Mouse (Mus musculus) heart, embryonic 15.5 days (tissue): ENCODE measurements around the gene Stk40. TPM values are rescaled to one million over a fixed set of nuclear protein-coding genes. Genes with fewer than 3 reads are reported as not detected.
"Not testable (repeated sequence)": the region's sequence is repeated elsewhere in the genome, so short reads cannot be mapped to it uniquely, and the experiment has no call there.

ENCODE experiments used
- ATAC-seq: fragments of 200-750 bp; cut with Nextera tagmentation; replicated peaks from 2 replicates; pipeline ENCODE4 v1.8.0; 2017; ENCODE audit warnings: low read depth, moderate TSS enrichment; ENCODE audit not compliant: insufficient number of reproducible peaks, insufficient read depth, low FRiP score
- H3K27ac ChIP-seq: fragments of 300-500 bp; sonication (generic); 2 replicates; pipeline ENCODE4 v1.5.1; 2015; ENCODE audit warnings: mild to moderate bottlenecking, inconsistent platforms
- H3K27me3 ChIP-seq: fragments of 300-500 bp; sonication (generic); 2 replicates; pipeline ENCODE4 v1.6.1; 2015; ENCODE audit warnings: inconsistent platforms
- H3K36me3 ChIP-seq: fragments of 300-500 bp; sonication (generic); 2 replicates; pipeline ENCODE4 v1.6.1; 2015; ENCODE audit warnings: mild to moderate bottlenecking, inconsistent platforms
- H3K4me1 ChIP-seq: fragments of 300-500 bp; sonication (generic); replicated peaks from 2 replicates; pipeline ENCODE4 v1.6.1; 2015; ENCODE audit warnings: inconsistent platforms
- H3K4me2 ChIP-seq: fragments of 300-500 bp; sonication (generic); 2 replicates; pipeline ENCODE4 v1.6.1; 2015; ENCODE audit warnings: inconsistent platforms, mild to moderate bottlenecking, moderate library complexity
- H3K4me3 ChIP-seq: fragments of 300-500 bp; sonication (generic); 2 replicates; pipeline ENCODE4 v1.5.1; 2015; ENCODE audit warnings: mild to moderate bottlenecking, inconsistent platforms
- H3K9ac ChIP-seq: fragments of 300-500 bp; sonication (generic); 2 replicates; pipeline ENCODE4 v1.6.1; 2015; ENCODE audit warnings: mild to moderate bottlenecking, inconsistent platforms
- H3K9me3 ChIP-seq: fragments of 300-500 bp; sonication (generic); replicated peaks from 2 replicates; pipeline ENCODE4 v1.6.1; 2016; ENCODE audit warnings: inconsistent platforms
- WGBS: fragments of 180-500 bp; shearing (Covaris S2); methylation state at CpG from one replicate; pipeline ENCODE4 v1.1.7; 2015; ENCODE audit warnings: mixed read lengths; 5-methylcytosine and 5-hydroxymethylcytosine counted together
- polyA plus RNA-seq: library from polyadenylated mRNA; unstranded; fragments of >200 nt; fragmentation: Nextera tagmentation; extraction: Ambion mirVana; gene quantifications from 2 replicates; pipeline ENCODE4 v1.2.1, GENCODE M21; 2015

The Stk40 gene
- polyA plus RNA-seq, 1 experiment from 2014 or later = 20.6 TPM

DNA sequence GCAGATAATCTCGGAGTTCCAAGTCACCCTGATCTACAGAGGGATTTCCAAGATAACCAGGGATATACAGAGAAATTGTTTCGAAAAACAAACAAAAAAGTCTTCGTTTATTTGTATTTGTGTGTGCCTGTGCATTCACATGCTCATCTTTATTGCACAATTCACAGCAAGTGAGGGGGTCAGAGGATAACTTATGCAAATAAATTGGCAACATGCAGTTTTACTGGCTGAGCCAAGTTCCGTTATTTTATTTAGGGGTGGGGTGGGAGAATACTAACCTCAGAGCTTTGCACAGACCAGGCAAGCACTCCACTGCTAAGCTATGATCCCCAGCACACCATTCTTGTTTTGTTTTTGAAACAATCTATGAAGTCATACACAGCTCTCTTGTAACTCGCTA lies 70.0 kb downstream of the Stk40 start:
- H3K27ac ChIP-seq = no peak overlapping the region
- 91% methylated on average over 5 of the region's 5 CpGs for WGBS
- H3K4me3 ChIP-seq = no peak overlapping the region
- no peaks in the 10 kb centered on the region for H3K4me1 ChIP-seq
- H3K9ac ChIP-seq = no peak overlapping the region
- H3K27me3 ChIP-seq = no peaks in the 10 kb centered on the region
- H3K4me2 ChIP-seq = no peak overlapping the region
- peaks cover 88% of the 10 kb centered on the region for H3K36me3 ChIP-seq
- no peaks in the 10 kb centered on the region for H3K9me3 ChIP-seq
- no peak for ATAC-seq

DNA sequence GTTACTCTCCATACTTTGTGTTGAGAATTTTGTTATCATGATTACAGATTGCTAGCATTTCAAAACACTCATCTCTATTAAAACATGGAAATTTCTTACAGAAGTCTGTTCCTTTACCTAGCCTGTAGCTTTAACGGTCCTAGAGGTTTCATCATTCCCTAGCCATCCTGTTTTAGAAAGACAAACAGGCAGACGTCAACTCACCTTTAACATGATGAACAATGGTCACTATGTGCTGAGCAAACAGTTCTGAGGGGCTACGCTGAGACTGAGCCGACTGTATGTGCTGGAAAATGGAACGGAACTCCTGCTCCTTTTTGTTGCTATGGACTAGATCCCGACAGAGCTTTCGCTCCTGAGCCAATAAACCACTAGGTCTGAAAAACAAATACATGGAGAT lies 72.2 kb downstream of the Stk40 start:
- H3K9ac ChIP-seq, H3K4me1 ChIP-seq, H3K27me3 ChIP-seq, H3K27ac ChIP-seq, H3K4me3 ChIP-seq, H3K9me3 ChIP-seq, ATAC-seq, H3K4me2 ChIP-seq: not testable (repeated sequence)
- WGBS = 86% methylated on average over 7 of the region's 7 CpGs
- H3K36me3 ChIP-seq = peaks cover 90% of the 10 kb centered on the region

DNA sequence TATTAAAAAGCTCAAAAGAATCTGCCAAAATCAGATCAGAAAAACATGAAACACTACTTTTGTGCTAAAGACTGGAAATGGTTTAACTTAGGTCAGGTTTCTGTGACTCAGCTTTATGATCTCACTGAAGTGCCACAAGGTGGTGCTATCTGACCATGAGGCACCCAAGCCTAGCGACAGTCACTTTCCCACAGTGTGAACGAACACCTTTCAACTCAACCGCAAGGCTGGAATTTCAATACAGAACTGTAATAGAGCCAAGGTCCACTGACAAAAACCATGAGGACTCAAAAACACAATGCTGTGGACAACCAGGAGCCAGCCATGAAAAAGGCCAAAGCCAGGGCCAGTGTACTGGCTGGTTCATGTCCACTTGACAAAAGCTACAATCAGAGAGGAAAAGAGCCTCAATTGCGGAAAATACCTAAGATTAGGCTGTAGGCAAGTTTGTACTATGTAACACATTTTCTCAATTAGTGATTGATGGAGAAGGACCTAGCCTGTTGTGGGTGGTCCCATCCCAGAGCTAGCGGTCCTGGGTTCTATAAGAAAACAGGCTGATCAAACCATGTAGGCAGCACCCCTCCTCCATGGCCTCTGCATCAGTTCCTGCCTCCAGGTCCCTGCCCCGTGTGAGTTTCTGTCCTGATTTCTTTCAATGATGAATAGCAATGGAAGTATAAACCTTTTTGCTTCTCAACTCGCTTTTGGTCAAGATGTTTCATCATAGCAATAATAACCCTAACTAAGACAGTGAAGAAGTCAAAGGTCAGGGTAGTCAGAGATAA lies 77.6 kb downstream of the Stk40 start:
- WGBS = 48% methylated on average over 7 of the region's 7 CpGs
- peaks cover 66% of the 10 kb centered on the region for H3K36me3 ChIP-seq
- ATAC-seq = no peak
- no peaks in the 10 kb centered on the region for H3K27me3 ChIP-seq
- no peak overlapping the region for H3K9ac ChIP-seq
- no peak overlapping the region for H3K4me3 ChIP-seq
- no peak overlapping the region for H3K4me2 ChIP-seq
- no peaks in the 10 kb centered on the region for H3K4me1 ChIP-seq
- no peaks in the 10 kb centered on the region for H3K9me3 ChIP-seq
- no peak overlapping the region for H3K27ac ChIP-seq

DNA sequence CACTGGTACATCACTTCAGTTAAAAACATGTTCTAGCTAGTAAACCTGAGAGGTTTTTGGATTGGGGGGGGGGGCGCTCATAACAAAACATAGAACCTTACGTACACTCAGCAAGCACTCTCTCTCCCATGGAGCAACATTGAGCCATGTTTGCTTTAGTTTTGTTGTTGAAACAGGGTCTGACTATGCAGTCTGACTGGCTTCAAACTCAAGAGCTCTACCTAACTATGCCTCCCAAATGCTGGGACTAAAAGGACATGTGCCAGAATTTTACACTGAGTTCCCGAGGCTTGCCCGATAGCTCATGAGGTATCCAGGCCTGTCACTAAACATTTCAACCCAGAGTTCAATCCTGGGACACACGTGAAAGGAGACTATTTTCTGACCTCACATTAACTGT lies 79.3 kb downstream of the Stk40 start:
- Histone ChIP-seq H3K36me3 (peaks cover 52% of the 10 kb centered on the region), H3K4me1 (peaks cover 7% of the 10 kb centered on the region; the same call in 1 of the 2 replicates), H3K27ac (no peak overlapping the region), H3K9me3 (no peaks in the 10 kb centered on the region), H3K27me3 (no peaks in the 10 kb centered on the region), H3K4me3 (no peak overlapping the region), H3K9ac (no peak overlapping the region), H3K4me2 (no peak overlapping the region)
- no peak for ATAC-seq
- WGBS = 76% methylated on average over 5 of the region's 5 CpGs

DNA sequence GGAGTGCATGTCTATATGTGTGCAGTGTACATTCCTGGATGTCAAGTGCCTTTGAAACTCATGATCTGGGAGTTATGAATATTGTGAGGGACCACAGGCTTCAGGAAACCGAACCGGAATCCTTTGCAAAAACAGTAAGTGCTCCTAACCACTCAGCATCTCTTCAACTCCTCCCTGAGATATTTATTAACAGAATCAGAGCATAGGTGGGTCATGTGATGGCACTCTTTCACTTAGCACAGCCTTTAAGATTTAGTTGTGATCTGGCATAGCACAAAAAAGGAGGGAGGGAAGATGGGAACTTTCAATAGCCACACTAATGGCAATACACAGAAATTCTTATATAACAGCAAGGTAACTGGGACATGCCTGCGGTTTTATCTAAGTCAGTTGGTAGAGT lies 83.3 kb downstream of the Stk40 start:
- Histone ChIP-seq H3K27me3 (no peaks in the 10 kb centered on the region), H3K4me3 (no peak overlapping the region), H3K36me3 (peaks cover 31% of the 10 kb centered on the region), H3K9me3 (no peaks in the 10 kb centered on the region), H3K9ac (no peak overlapping the region), H3K4me2 (no peak overlapping the region), H3K4me1 (peaks cover 12% of the 10 kb centered on the region), H3K27ac (no peak overlapping the region)
- 80% methylated on average over 3 of the region's 3 CpGs for WGBS
- no peak for ATAC-seq

Other genes starting within 250 kb of the Stk40 start
- gene Csf3r, start 79.4 kb upstream of the Stk40 start, polyA plus RNA-seq = 0.38 and 1.4 TPM in 2 replicates
- 120 and 137 TPM in 2 replicates for gene Mrps15, start 57.0 kb upstream of the Stk40 start, polyA plus RNA-seq
- gene Oscp1, start 45.4 kb upstream of the Stk40 start, polyA plus RNA-seq = 6.1 and 7.6 TPM in 2 replicates
- gene Lsm10, start 7.3 kb upstream of the Stk40 start, polyA plus RNA-seq = 42.2 and 43.2 TPM in 2 replicates
- 28.0 and 37.7 TPM in 2 replicates for gene Eva1b, start 43.8 kb downstream of the Stk40 start, polyA plus RNA-seq
- gene Sh3d21, start 59.5 kb downstream of the Stk40 start, polyA plus RNA-seq = 3.3 and 4.1 TPM in 2 replicates
- gene Thrap3, start 98.8 kb downstream of the Stk40 start, polyA plus RNA-seq = 129 and 149 TPM in 2 replicates
- gene Map7d1, start 152.4 kb downstream of the Stk40 start, polyA plus RNA-seq = 39.4 and 50.7 TPM in 2 replicates
- 73.1 and 77.6 TPM in 2 replicates for gene Trappc3, start 158.4 kb downstream of the Stk40 start, polyA plus RNA-seq
- 5.2 and 10.9 TPM in 2 replicates for gene Col8a2, start 182.8 kb downstream of the Stk40 start, polyA plus RNA-seq
- 30.4 and 44.9 TPM in 2 replicates for gene Adprhl2, start 217.7 kb downstream of the Stk40 start, polyA plus RNA-seq
- gene Tekt2, start 221.7 kb downstream of the Stk40 start, polyA plus RNA-seq = 1.1 and 2.4 TPM in 2 replicates